Mouse (Mus musculus) embryonic fibroblast, embryonic 13.5 days (primary cell): ENCODE measurements at regions not wholly inside any gene's neighbourhood (a gene's known extent, or its start where the extent isn't known, plus 50 kb on each side); places are given as distances from the start of the nearest gene placed in this dataset.

Source experiments
- CTCF ChIP-seq: IDR thresholded peaks from 2 replicates; pipeline ENCODE4 v1.5.1; 2011; ENCODE audit warnings: mild to moderate bottlenecking, control low read depth, low read length, moderate library complexity, borderline replicate concordance; ENCODE audit not compliant: insufficient read depth
- POLR2A ChIP-seq: IDR thresholded peaks from 2 replicates; pipeline ENCODE4 v1.6.1; 2011; ENCODE audit warnings: low read depth, mild to moderate bottlenecking, control low read depth, low read length, moderate library complexity

GRCm38 (mm10) chr1:51622986-51623385, 144.8 kb upstream of the Nabp1 start:
- TF ChIP-seq CTCF, result no peak
- no peak for TF ChIP-seq POLR2A
